Mouse (Mus musculus): ENCODE measurements around the gene Osbpl6. TPM values are rescaled to one million over a fixed set of nuclear protein-coding genes. Genes with fewer than 3 reads are reported as not detected.

Gene Osbpl6
- polyA plus RNA-seq, 1 experiment from 2014 or later: 11.3 TPM

GRCm38 (mm10) chr2:76542921-76543320, 136.6 kb downstream of the Osbpl6 start:
- peaks cover 8% of the 10 kb centered on the region; the same call in 1 of the 2 replicates for H3K4me1 ChIP-seq
- H3K9ac ChIP-seq: no peak overlapping the region
- H3K27me3 ChIP-seq: no peaks in the 10 kb centered on the region
- no peak overlapping the region for H3K27ac ChIP-seq
- WGBS: 81% methylated on average over 5 of the region's 5 CpGs
- no peak overlapping the region for H3K4me3 ChIP-seq
- no peaks in the 10 kb centered on the region for H3K9me3 ChIP-seq
- no peaks in the 10 kb centered on the region for H3K36me3 ChIP-seq
- ATAC-seq (ENCODE audit: insufficient number of reproducible peaks, low FRiP score, low TSS enrichment, low read depth): no peak
- no peak overlapping the region for H3K4me2 ChIP-seq

DNA sequence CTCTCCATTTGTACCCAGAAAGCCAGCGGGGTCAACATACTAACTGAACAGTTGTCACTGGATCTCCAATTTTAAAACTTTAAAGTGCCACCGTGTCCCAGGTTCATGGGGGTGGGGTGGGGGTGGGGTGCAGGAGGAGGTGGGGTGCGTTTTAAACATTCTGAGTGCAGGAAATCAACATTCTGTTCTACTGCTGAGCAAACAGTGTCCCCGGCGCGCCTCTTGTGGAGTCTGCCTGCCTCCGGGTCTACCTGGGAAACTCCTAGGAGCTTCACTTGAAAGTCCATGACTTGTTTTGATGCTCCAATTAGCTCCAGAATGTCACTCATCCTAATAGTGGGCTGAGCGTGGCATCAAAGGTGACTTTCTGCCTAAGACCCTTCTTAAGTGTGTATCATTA, 139.2 kb downstream of the Osbpl6 start:
- no peaks in the 10 kb centered on the region for H3K4me1 ChIP-seq
- H3K9me3 ChIP-seq: no peaks in the 10 kb centered on the region
- 72% methylated on average over 8 of the region's 8 CpGs for WGBS
- H3K27ac ChIP-seq: no peak overlapping the region
- H3K27me3 ChIP-seq: no peaks in the 10 kb centered on the region
- no peaks in the 10 kb centered on the region for H3K36me3 ChIP-seq
- H3K9ac ChIP-seq: no peak overlapping the region
- no peak for ATAC-seq (ENCODE audit: insufficient number of reproducible peaks, low FRiP score, low TSS enrichment, low read depth)
- H3K4me3 ChIP-seq: no peak overlapping the region
- no peak overlapping the region for H3K4me2 ChIP-seq

DNA sequence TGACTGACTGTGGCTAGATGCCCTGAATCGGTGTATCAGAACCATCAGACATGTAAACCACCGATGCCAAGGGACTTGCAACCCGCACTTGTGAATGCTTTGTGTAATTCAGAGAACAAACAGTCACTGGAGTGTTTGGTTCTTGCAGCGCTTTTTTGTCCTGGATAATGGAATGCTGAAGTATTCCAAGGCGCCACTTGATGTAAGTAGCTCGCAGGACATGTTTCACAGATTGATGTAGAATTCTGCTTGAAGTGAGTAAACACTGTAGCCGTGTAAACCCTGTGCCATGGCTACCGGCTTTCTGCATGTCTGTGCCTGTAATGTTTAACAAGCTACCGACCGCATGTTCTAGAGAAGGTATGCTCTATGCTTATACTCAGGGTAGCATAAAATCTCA, 141.9 kb downstream of the Osbpl6 start:
- H3K36me3 ChIP-seq: no peaks in the 10 kb centered on the region; the same call in 1 of the 2 replicates
- H3K4me3 ChIP-seq: no peak overlapping the region
- no peak for ATAC-seq (ENCODE audit: insufficient number of reproducible peaks, low FRiP score, low TSS enrichment, low read depth)

GRCm38 (mm10) chr2:76548836-76549235, 142.5 kb downstream of the Osbpl6 start:
- H3K4me3 ChIP-seq: no peak overlapping the region
- H3K36me3 ChIP-seq: no peaks in the 10 kb centered on the region; the same call in 1 of the 2 replicates
- WGBS: 89% methylated on average over 7 of the region's 7 CpGs
- H3K4me1 ChIP-seq: no peaks in the 10 kb centered on the region
- no peak overlapping the region for H3K9ac ChIP-seq
- ATAC-seq (ENCODE audit: insufficient number of reproducible peaks, low FRiP score, low TSS enrichment, low read depth): no peak
- no peak overlapping the region for H3K27ac ChIP-seq
- no peaks in the 10 kb centered on the region for H3K9me3 ChIP-seq
- no peak overlapping the region for H3K4me2 ChIP-seq
- H3K27me3 ChIP-seq: no peaks in the 10 kb centered on the region

More for the DNA sequence above, 141.9 kb downstream of the Osbpl6 start:
- H3K27ac ChIP-seq: no peak overlapping the region
- no peak overlapping the region for H3K4me2 ChIP-seq
- no peak overlapping the region for H3K9ac ChIP-seq
- H3K9me3 ChIP-seq: no peaks in the 10 kb centered on the region
- WGBS: 84% methylated on average over 10 of the region's 10 CpGs
- no peaks in the 10 kb centered on the region for H3K4me1 ChIP-seq
- H3K27me3 ChIP-seq: no peaks in the 10 kb centered on the region

DNA sequence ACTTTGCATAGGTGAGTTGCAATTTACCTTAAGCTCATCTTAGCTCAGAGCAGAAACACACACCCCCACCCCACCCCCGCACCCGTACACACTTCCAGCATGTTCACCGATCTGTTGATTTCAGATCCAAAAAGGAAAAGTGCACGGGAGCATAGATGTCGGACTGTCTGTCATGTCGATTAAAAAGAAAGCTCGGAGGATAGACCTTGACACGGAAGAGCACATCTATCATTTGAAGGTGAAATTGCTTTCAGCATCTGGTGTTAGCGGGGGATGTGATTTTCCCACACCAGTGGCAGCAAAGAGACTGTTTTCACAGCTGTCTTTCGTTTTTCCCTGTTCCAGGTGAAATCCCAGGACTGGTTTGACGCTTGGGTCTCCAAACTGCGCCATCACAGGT, 143.0 kb downstream of the Osbpl6 start:
- H3K36me3 ChIP-seq: no peaks in the 10 kb centered on the region; the same call in 1 of the 2 replicates
- H3K4me2 ChIP-seq: no peak overlapping the region
- 80% methylated on average over 12 of the region's 12 CpGs for WGBS
- no peaks in the 10 kb centered on the region for H3K4me1 ChIP-seq
- no peak overlapping the region for H3K9ac ChIP-seq
- H3K27me3 ChIP-seq: no peaks in the 10 kb centered on the region
- no peaks in the 10 kb centered on the region for H3K9me3 ChIP-seq
- H3K27ac ChIP-seq: no peak overlapping the region
- no peak for ATAC-seq (ENCODE audit: insufficient number of reproducible peaks, low FRiP score, low TSS enrichment, low read depth)
- no peak overlapping the region for H3K4me3 ChIP-seq

DNA sequence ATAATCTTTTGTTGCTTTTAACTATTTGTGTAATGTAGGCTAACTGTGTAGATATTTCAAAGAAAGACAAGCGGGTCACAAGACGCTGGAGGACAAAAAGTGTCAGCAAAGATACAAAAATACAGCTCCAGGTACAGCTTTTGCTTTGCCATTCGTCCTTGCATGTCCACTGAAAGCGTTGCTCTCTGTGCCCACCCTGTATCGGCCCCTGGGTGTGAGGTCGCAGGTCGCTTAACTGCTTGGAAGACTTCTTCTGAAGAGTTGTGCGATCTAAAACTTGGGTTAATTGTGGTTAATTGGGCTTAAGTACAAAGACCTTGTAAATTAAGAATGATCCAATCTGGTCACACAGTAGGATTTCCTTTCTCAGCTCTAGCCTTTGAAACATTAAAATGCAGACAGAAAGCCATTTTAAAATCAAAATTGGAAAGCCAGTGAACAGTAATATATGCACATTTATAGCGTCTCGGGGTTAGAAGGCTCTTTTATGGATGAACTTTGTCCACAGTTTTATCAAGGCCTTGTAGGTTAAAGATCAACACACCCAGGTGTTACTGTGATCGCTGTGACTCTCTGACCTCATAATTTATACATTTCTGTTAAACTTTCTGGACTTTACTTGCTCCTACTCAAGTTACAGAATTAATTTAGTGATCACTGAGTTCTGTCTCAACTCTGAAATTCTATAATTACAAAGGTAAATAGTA, 149.7 kb downstream of the Osbpl6 start:
- H3K9me3 ChIP-seq: no peaks in the 10 kb centered on the region
- no peak overlapping the region for H3K27ac ChIP-seq
- peaks cover 6% of the 10 kb centered on the region for H3K36me3 ChIP-seq
- H3K4me2 ChIP-seq: no peak overlapping the region
- H3K27me3 ChIP-seq: no peaks in the 10 kb centered on the region
- WGBS: 67% methylated on average over 11 of the region's 11 CpGs
- H3K4me3 ChIP-seq: no peak overlapping the region
- no peak overlapping the region for H3K9ac ChIP-seq
- no peak for ATAC-seq (ENCODE audit: insufficient number of reproducible peaks, low FRiP score, low TSS enrichment, low read depth)
- no peaks in the 10 kb centered on the region for H3K4me1 ChIP-seq

DNA sequence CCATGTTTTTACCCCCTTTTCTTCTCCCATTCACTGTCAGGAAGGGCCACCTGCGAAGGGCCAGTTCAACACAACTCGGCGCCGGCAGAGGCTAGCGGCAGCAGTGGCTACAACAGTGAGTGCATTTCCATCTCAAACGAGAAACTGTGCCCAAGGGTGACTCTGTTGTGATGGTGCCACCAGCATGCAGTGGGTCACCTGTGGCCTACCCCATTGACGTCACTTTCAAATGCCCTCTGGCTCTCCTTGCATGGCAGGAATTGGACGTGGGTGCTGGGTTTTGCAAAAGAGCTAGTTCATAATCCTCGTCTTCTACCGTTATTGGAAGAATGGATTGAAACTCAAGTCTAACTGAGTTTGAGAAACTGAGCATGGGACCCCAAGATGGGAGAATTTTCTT, 153.8 kb downstream of the Osbpl6 start:
- 89% methylated on average over 10 of the region's 10 CpGs for WGBS
- Histone ChIP-seq H3K4me1 (no peaks in the 10 kb centered on the region), H3K9ac (no peak overlapping the region), H3K4me2 (no peak overlapping the region), H3K36me3 (no peaks in the 10 kb centered on the region; the same call in 1 of the 2 replicates), H3K9me3 (no peaks in the 10 kb centered on the region), H3K27me3 (no peaks in the 10 kb centered on the region), H3K27ac (no peak overlapping the region), H3K4me3 (no peak overlapping the region)
- no peak for ATAC-seq (ENCODE audit: insufficient number of reproducible peaks, low FRiP score, low TSS enrichment, low read depth)

GRCm38 (mm10) chr2:76563862-76564261, 157.6 kb downstream of the Osbpl6 start:
- Histone ChIP-seq H3K9me3 (no peaks in the 10 kb centered on the region), H3K4me2 (no peak overlapping the region), H3K4me3 (no peak overlapping the region), H3K27ac (no peak overlapping the region), H3K4me1 (no peaks in the 10 kb centered on the region), H3K9ac (no peak overlapping the region), H3K36me3 (no peaks in the 10 kb centered on the region; the same call in 1 of the 2 replicates), H3K27me3 (no peaks in the 10 kb centered on the region)
- WGBS: 73% methylated on average over 4 of the region's 4 CpGs
- no peak for ATAC-seq (ENCODE audit: insufficient number of reproducible peaks, low FRiP score, low TSS enrichment, low read depth)

DNA sequence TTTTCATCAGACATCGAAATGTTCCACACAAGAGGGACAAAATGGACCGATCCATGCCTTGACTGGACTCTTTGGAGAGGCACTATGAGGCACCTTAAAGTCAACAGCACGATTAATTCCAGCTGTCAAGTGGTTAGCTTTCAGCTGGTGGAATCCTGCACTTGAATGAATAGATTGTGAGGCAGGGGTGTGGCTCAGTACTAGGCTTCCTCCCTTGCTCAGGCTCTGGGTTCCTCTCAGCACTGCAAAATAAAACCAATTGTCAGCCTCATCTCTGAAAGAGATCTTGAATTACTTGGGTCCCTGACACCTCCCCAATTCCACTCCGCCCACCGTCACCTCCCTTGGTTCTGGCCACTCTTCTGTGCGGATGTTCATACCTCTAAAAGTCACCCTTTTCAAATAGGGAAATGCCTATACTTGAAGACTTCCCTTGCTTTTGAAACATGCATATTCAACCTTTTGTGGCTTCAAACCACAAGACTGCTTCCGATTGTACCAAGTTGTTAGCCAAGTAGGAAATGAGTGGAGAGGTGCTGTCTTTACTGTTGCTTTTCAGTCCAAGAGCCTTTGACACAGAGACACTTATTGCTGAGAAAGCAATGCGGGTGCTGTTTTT, 160.7 kb downstream of the Osbpl6 start:
- WGBS: 79% methylated on average over 8 of the region's 8 CpGs
- H3K4me1 ChIP-seq: peaks cover 7% of the 10 kb centered on the region
- no peak overlapping the region for H3K9ac ChIP-seq
- ATAC-seq (ENCODE audit: insufficient number of reproducible peaks, low FRiP score, low TSS enrichment, low read depth): no peak
- H3K27ac ChIP-seq: no peak overlapping the region
- no peak overlapping the region for H3K4me3 ChIP-seq
- H3K27me3 ChIP-seq: no peaks in the 10 kb centered on the region
- H3K36me3 ChIP-seq: no peaks in the 10 kb centered on the region
- no peaks in the 10 kb centered on the region for H3K9me3 ChIP-seq
- H3K4me2 ChIP-seq: no peak overlapping the region

DNA sequence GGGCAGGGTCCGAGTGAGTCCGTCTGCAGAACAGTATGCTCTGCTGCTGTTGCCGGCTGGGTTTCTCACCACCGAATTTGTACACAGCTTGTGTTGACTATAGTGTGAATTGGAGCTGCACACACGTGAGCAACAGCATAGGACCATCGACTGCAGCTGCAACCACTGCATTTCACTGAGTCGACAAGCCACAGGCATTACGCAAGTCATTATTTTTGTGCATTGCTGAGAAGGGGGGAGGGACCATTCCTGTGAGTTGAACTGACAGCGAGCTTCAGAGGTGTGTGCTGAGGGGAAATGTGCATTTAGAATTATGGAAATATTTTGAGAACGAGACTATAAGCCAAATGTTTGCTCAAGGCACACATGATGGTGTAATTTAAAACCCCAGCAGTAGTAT, 165.2 kb downstream of the Osbpl6 start:
- 42% methylated on average over 10 of the region's 10 CpGs for WGBS
- no peak overlapping the region for H3K9ac ChIP-seq
- H3K9me3 ChIP-seq: no peaks in the 10 kb centered on the region
- H3K4me3 ChIP-seq: no peak overlapping the region
- peak overlapping the region; percentile 25; the same call in 1 of the 2 replicates for H3K4me2 ChIP-seq
- ATAC-seq (ENCODE audit: insufficient number of reproducible peaks, low FRiP score, low TSS enrichment, low read depth): no peak
- H3K27ac ChIP-seq: no peak overlapping the region
- no peaks in the 10 kb centered on the region for H3K36me3 ChIP-seq
- H3K27me3 ChIP-seq: no peaks in the 10 kb centered on the region
- peaks cover 7% of the 10 kb centered on the region for H3K4me1 ChIP-seq

GRCm38 (mm10) chr2:76578911-76579310, 172.6 kb downstream of the Osbpl6 start:
- Histone ChIP-seq H3K9ac (no peak overlapping the region), H3K4me1 (no peaks in the 10 kb centered on the region), H3K36me3 (0 out of 2 replicates have a peak, but pooled peaks cover 6% of the 10 kb centered on the region), H3K4me3 (no peak overlapping the region), H3K27ac (no peak overlapping the region), H3K27me3 (no peaks in the 10 kb centered on the region), H3K4me2 (no peak overlapping the region), H3K9me3 (no peaks in the 10 kb centered on the region)
- WGBS: 86% methylated on average over 8 of the region's 8 CpGs
- ATAC-seq (ENCODE audit: insufficient number of reproducible peaks, low FRiP score, low TSS enrichment, low read depth): no peak

DNA sequence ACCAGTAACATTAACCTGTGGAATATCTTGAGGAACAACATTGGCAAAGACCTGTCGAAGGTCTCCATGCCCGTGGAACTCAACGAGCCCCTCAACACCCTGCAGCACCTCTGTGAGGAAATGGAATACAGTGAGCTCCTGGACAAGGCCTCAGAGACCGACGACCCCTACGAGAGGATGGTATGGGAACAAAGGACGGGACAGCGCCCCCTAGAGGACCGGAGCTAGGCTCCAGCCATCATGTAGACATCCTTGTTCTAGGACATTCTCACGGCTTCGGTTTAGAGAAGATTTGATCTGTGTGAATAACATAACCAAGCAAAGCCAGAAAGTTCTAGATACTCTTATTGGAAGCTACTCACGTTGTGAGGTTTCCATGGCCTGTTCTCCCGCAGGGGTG, 178.8 kb downstream of the Osbpl6 start:
- Histone ChIP-seq H3K36me3 (peaks cover 12% of the 10 kb centered on the region), H3K4me3 (no peak overlapping the region), H3K9me3 (no peaks in the 10 kb centered on the region), H3K27me3 (no peaks in the 10 kb centered on the region), H3K27ac (no peak overlapping the region), H3K4me1 (no peaks in the 10 kb centered on the region), H3K4me2 (no peak overlapping the region), H3K9ac (no peak overlapping the region)
- no peak for ATAC-seq (ENCODE audit: insufficient number of reproducible peaks, low FRiP score, low TSS enrichment, low read depth)
- WGBS: 90% methylated on average over 13 of the region's 13 CpGs

Data from limb, embryonic 15.5 days (tissue).